Mouse (Mus musculus) spleen, adult 2 months (tissue): ENCODE measurements around the gene Gzma. TPM values are rescaled to one million over a fixed set of nuclear protein-coding genes. Genes with fewer than 3 reads are reported as not detected.

Source experiments
- DNase-seq, 2 experiments: peaks; one replicate each; pipeline versions ENCODE4 v3.0.0 to v3.0.0-alpha.2; 2012 to 2021; ENCODE audit warnings: low spot score in 2 of 2, low read depth in 1 of 2
- H3K27ac ChIP-seq: fragments of 200-500 bp; 2 replicates; pipeline ENCODE4 v1.5.1; 2012; ENCODE audit warnings: low read length, inconsistent platforms; ENCODE audit not compliant: insufficient read depth
- H3K27me3 ChIP-seq: fragments of 200-500 bp; 2 replicates; pipeline ENCODE4 v1.6.1; 2012; ENCODE audit warnings: mild to moderate bottlenecking, moderate library complexity, low read length, inconsistent platforms; ENCODE audit not compliant: control insufficient read depth, insufficient read depth
- H3K36me3 ChIP-seq: fragments of 200-500 bp; 2 replicates; pipeline ENCODE4 v1.6.1; 2012; ENCODE audit warnings: mild to moderate bottlenecking, low read length, inconsistent platforms; ENCODE audit not compliant: control insufficient read depth, insufficient read depth
- H3K4me1 ChIP-seq: fragments of 200-500 bp; 2 replicates; pipeline ENCODE4 v1.6.1; 2011; ENCODE audit warnings: inconsistent platforms; ENCODE audit not compliant: control insufficient read depth, insufficient read depth, insufficient read length
- H3K4me3 ChIP-seq: fragments of 200-500 bp; 2 replicates; pipeline ENCODE4 v1.5.1; 2011; ENCODE audit warnings: mild to moderate bottlenecking, inconsistent platforms; ENCODE audit not compliant: insufficient read depth, insufficient read length; ENCODE audit errors: extremely low read depth
- CTCF ChIP-seq: fragments of 200-500 bp; IDR thresholded peaks from 2 replicates; pipeline ENCODE4 v1.5.1; 2011; ENCODE audit warnings: mild to moderate bottlenecking, inconsistent platforms; ENCODE audit not compliant: insufficient read depth, insufficient read length, insufficient replicate concordance; ENCODE audit errors: extremely low read depth
- POLR2A ChIP-seq: fragments of 200-500 bp; IDR thresholded peaks from 2 replicates; pipeline ENCODE4 v1.6.1; 2011; ENCODE audit warnings: low read depth, low read length, inconsistent platforms
- WGBS: fragments of 180-500 bp; shearing (Covaris S2); methylation state at CpG from one replicate; pipeline ENCODE4 v1.1.7; 2018; 5-methylcytosine and 5-hydroxymethylcytosine counted together
- polyA plus RNA-seq: library from polyadenylated mRNA; depleted of rRNA; stranded (reverse); fragments of >200 nt; gene quantifications from 2 replicates; pipeline ENCODE4 v1.2.3, GENCODE M21; 2012

The Gzma gene
- polyA plus RNA-seq, 1 experiment, result 9.8 TPM

GRCm38 (mm10) chr13:113101804-113102203, 1.0 kb upstream of the Gzma start:
- Histone ChIP-seq H3K27me3 (no peaks in the 10 kb centered on the region), H3K4me1 (peaks cover 3% of the 10 kb centered on the region; the same call in 1 of the 2 replicates), H3K4me3 (no peak overlapping the region), H3K27ac (no peak overlapping the region), H3K36me3 (no peaks in the 10 kb centered on the region)
- no peak for TF ChIP-seq POLR2A
- TF ChIP-seq CTCF, result no peak
- DNase-seq, result no peak
- WGBS, result 22% methylated on average over 10 of the region's 10 CpGs

GRCm38 (mm10) chr13:113098406-113098805, 2.4 kb downstream of the Gzma start:
- peaks cover 3% of the 10 kb centered on the region; the same call in 1 of the 2 replicates for H3K4me1 ChIP-seq
- WGBS, result 83% methylated on average over 2 of the region's 2 CpGs
- H3K27ac ChIP-seq, result no peak overlapping the region
- no peak overlapping the region for H3K4me3 ChIP-seq
- no peak for DNase-seq
- H3K36me3 ChIP-seq, result no peaks in the 10 kb centered on the region
- TF ChIP-seq CTCF (no peak), POLR2A (no peak)
- H3K27me3 ChIP-seq, result no peaks in the 10 kb centered on the region

- Histone ChIP-seq H3K4me1 (peaks cover 3% of the 10 kb centered on the region; the same call in 1 of the 2 replicates), H3K27ac (no peak overlapping the region), H3K36me3 (no peaks in the 10 kb centered on the region), H3K27me3 (no peaks in the 10 kb centered on the region), H3K4me3 (no peak overlapping the region)
- 72% methylated on average over 3 of the region's 3 CpGs for WGBS
- no peak for DNase-seq
- no peak for TF ChIP-seq POLR2A
- no peak for TF ChIP-seq CTCF
These were observed 3.8 kb downstream of the Gzma start for GRCm38 (mm10) chr13:113097011-113097410.

- TF ChIP-seq POLR2A (no peak), CTCF (no peak)
- Histone ChIP-seq H3K27me3 (no peaks in the 10 kb centered on the region), H3K4me3 (no peak overlapping the region), H3K36me3 (no peaks in the 10 kb centered on the region), H3K27ac (no peak overlapping the region), H3K4me1 (no peaks in the 10 kb centered on the region)
- 89% methylated on average over 1 of the region's 1 CpGs for WGBS
- no peak for DNase-seq
These were observed 6.2 kb downstream of the Gzma start for GRCm38 (mm10) chr13:113094618-113095017.

GRCm38 (mm10) chr13:113090489-113090888, 10.3 kb downstream of the Gzma start:
- H3K4me1 ChIP-seq, result no peaks in the 10 kb centered on the region
- WGBS, result 68% methylated on average over 8 of the region's 8 CpGs
- no peaks in the 10 kb centered on the region for H3K27me3 ChIP-seq
- H3K4me3 ChIP-seq, result no peak overlapping the region
- TF ChIP-seq POLR2A (no peak), CTCF (no peak)
- DNase-seq, result no peak
- no peaks in the 10 kb centered on the region for H3K36me3 ChIP-seq
- H3K27ac ChIP-seq, result no peak overlapping the region

GRCm38 (mm10) chr13:113087226-113088017, 13.4 kb downstream of the Gzma start:
- Histone ChIP-seq H3K4me1 (no peaks in the 10 kb centered on the region), H3K27ac (no peak overlapping the region), H3K27me3 (no peaks in the 10 kb centered on the region), H3K4me3 (no peak overlapping the region), H3K36me3 (no peaks in the 10 kb centered on the region)
- 64% methylated on average over 13 of the region's 13 CpGs for WGBS
- peak in 1 of 2 experiments; percentile 9 for DNase-seq
- no peak for TF ChIP-seq POLR2A
- TF ChIP-seq CTCF, result no peak

- WGBS, result 59% methylated on average over 5 of the region's 5 CpGs
- no peaks in the 10 kb centered on the region for H3K36me3 ChIP-seq
- DNase-seq, result no peak
- no peak overlapping the region for H3K27ac ChIP-seq
- H3K27me3 ChIP-seq, result no peaks in the 10 kb centered on the region
- H3K4me3 ChIP-seq, result no peak overlapping the region
- H3K4me1 ChIP-seq, result no peaks in the 10 kb centered on the region
- TF ChIP-seq CTCF (no peak), POLR2A (no peak)
These were observed 16.0 kb downstream of the Gzma start for GRCm38 (mm10) chr13:113084732-113085131.
